Mouse (Mus musculus) embryonic facial prominence, embryonic 15.5 days (tissue): ENCODE data around the gene Psme1. TPM values are rescaled to one million over a fixed set of nuclear protein-coding genes. Genes with fewer than 3 reads are reported as not detected.
A peak's percentile ranks its signal among the peaks of the same experiment; 100 is the strongest.

Experiments used
- ATAC-seq: fragments of 200-750 bp; cut with Nextera tagmentation; 2 replicates; pipeline ENCODE4 v1.8.0; 2017; ENCODE audit warnings: low read depth, moderate TSS enrichment; ENCODE audit not compliant: insufficient number of reproducible peaks, low FRiP score, low TSS enrichment
- H3K27ac ChIP-seq: fragments of 300-500 bp; sonication (generic); replicated peaks from 2 replicates; pipeline ENCODE4 v1.5.1; 2015; ENCODE audit warnings: mild to moderate bottlenecking, inconsistent platforms
- H3K27me3 ChIP-seq: fragments of 300-500 bp; sonication (generic); 2 replicates; pipeline ENCODE4 v1.6.1; 2015; ENCODE audit warnings: inconsistent platforms
- H3K36me3 ChIP-seq: fragments of 300-500 bp; sonication (generic); 2 replicates; pipeline ENCODE4 v1.6.1; 2015; ENCODE audit warnings: mild to moderate bottlenecking, inconsistent platforms
- H3K4me1 ChIP-seq: fragments of 300-500 bp; sonication (generic); 2 replicates; pipeline ENCODE4 v1.6.1; 2015; ENCODE audit warnings: inconsistent platforms
- H3K4me2 ChIP-seq: fragments of 300-500 bp; sonication (generic); replicated peaks from 2 replicates; pipeline ENCODE4 v1.6.1; 2015; ENCODE audit warnings: mild to moderate bottlenecking, inconsistent platforms
- H3K4me3 ChIP-seq: fragments of 300-500 bp; sonication (generic); replicated peaks from 2 replicates; pipeline ENCODE4 v1.5.1; 2015; ENCODE audit warnings: mild to moderate bottlenecking, inconsistent platforms
- H3K9ac ChIP-seq: fragments of 300-500 bp; sonication (generic); 2 replicates; pipeline ENCODE4 v1.6.1; 2015; ENCODE audit warnings: inconsistent platforms
- H3K9me3 ChIP-seq: fragments of 300-500 bp; sonication (generic); replicated peaks from 2 replicates; pipeline ENCODE4 v1.6.1; 2016; ENCODE audit warnings: inconsistent platforms
- WGBS: fragments of 180-500 bp; shearing (Covaris S2); methylation state at CpG from one replicate; pipeline ENCODE4 v1.1.7; 2015; 5-methylcytosine and 5-hydroxymethylcytosine counted together
- polyA plus RNA-seq: library from polyadenylated mRNA; unstranded; fragments of >200 nt; fragmentation: Nextera tagmentation; extraction: Ambion mirVana; gene quantifications from 2 replicates; pipeline ENCODE4 v1.2.1, GENCODE M21; 2015

Psme1 gene
- polyA plus RNA-seq, 1 experiment from 2014 or later = 134 TPM

DNA sequence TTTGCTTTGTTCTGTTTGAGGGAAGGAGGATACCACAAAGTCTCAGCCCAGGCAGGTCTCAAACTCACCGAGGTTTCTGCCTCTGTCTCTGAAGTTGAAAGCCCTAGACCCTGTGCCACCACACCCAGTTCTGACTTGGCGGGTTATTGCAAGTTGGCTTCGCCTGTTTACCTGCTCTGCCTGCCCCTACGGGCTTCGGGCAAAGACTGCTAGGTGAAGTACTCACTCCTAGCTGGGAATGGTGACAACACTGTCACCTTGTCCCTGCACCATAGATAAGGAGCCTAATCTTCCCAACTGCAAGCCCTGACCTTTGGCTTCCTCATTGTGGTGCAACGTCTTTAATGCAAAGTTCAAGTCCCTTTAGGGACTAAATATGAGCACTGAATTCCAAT is 7.6 kb downstream of the Psme1 start:
- H3K4me3 ChIP-seq = peak overlapping the region; percentile 55
- no peaks in the 10 kb centered on the region for H3K27me3 ChIP-seq
- no peak for ATAC-seq

DNA sequence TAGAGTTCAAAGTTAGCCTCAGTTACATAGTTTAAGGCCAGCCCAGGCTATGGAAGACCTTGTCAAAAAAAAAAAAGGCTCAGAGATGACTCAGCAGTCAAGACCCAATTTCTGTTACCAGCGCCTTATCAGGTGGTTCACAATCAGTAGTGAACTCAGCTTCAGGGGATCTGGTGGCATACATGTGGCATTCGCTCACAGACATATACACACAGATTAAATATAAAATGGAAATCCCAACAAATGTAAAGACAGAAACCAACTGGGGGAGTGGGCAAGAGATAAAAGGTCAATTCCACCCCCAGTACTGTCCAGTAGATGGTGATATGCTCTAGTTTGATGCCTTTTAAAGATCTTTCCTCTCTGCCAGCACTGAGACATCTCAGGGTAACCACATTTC is 8.2 kb downstream of the Psme1 start:
- Histone ChIP-seq H3K4me2 (no peak overlapping the region), H3K9ac (no peak overlapping the region), H3K36me3 (peaks cover 17% of the 10 kb centered on the region), H3K27me3 (no peaks in the 10 kb centered on the region), H3K4me1 (peaks cover 15% of the 10 kb centered on the region), H3K9me3 (no peaks in the 10 kb centered on the region), H3K27ac (no peak overlapping the region), H3K4me3 (no peak overlapping the region)
- ATAC-seq = no peak
- 90% methylated on average over 2 of the region's 2 CpGs for WGBS

More for the DNA sequence above, 7.6 kb downstream of the Psme1 start:
- Histone ChIP-seq H3K4me2 (peak overlapping the region; percentile 88), H3K36me3 (peaks cover 23% of the 10 kb centered on the region), H3K27ac (no peak overlapping the region; the same call in 1 of the 2 replicates), H3K9ac (no peak overlapping the region), H3K9me3 (no peaks in the 10 kb centered on the region), H3K4me1 (peaks cover 15% of the 10 kb centered on the region)
- 54% methylated on average over 6 of the region's 6 CpGs for WGBS

DNA sequence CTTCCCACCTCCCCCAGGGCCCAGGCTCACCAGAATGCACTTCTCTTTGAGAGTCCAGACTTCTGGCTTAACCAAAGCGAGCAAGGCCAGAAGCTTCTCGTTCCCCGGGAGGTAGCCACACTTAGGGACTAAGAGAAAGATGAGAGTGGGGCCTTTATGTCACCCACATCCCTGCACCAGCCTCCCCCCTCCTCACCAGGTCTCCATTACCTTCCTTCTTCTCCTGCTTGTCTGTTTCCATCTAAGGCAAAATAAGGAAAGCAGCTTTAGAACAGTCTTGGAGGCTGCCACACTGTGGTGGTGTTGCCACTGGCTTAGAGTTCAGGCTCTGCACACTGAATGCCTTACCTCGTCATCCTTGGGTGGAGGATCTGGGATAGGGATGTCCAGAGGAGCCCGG is 11.3 kb downstream of the Psme1 start:
- H3K9ac ChIP-seq = no peak overlapping the region
- H3K4me2 ChIP-seq = no peak overlapping the region
- H3K36me3 ChIP-seq = peaks cover 15% of the 10 kb centered on the region
- H3K4me3 ChIP-seq = no peak overlapping the region
- WGBS = 88% methylated on average over 5 of the region's 5 CpGs
- ATAC-seq = no peak
- H3K27ac ChIP-seq = no peak overlapping the region
- H3K9me3 ChIP-seq = no peaks in the 10 kb centered on the region
- H3K27me3 ChIP-seq = no peaks in the 10 kb centered on the region
- H3K4me1 ChIP-seq = peaks cover 26% of the 10 kb centered on the region

DNA sequence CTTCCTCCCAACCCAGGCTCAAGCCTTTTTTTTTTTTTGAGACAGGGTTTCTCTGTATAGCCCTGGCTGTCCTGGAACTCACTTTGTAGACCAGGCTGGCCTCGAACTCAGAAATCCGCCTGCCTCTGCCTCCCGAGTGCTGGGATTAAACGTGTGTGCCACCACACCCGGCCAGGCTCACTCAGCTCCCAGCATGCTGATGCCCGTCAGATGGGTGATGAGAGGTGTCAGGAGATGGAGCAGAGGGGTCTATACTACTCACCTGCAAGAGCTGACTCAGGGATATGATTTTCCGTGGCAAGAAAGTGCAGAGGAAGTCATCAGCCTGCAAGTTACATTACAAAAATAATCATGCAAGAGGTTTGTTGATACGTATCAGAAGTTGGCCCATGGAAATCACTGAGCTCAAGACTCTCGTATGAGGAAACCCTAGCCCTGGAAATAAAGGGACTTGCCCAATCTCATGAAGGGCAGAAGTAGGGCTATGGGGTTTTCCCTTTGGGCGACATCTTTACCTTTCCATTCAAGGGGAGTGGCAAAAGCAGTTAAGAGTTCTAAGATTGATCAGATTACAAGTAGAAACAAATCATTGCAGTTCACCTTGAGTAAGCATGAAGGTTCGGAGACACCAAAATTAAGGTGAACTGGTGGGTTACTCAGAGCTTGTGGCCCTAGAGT is 12.0 kb downstream of the Psme1 start:
- Histone ChIP-seq H3K4me2 (peak overlapping the region; percentile 93), H3K27me3 (no peaks in the 10 kb centered on the region), H3K27ac (peak overlapping the region; percentile 77), H3K4me1 (peaks cover 22% of the 10 kb centered on the region), H3K9me3 (no peaks in the 10 kb centered on the region), H3K36me3 (peaks cover 22% of the 10 kb centered on the region), H3K4me3 (peak overlapping the region; percentile 98), H3K9ac (peak overlapping the region; percentile 43)
- 78% methylated on average over 11 of the region's 11 CpGs for WGBS
- no peak for ATAC-seq

DNA sequence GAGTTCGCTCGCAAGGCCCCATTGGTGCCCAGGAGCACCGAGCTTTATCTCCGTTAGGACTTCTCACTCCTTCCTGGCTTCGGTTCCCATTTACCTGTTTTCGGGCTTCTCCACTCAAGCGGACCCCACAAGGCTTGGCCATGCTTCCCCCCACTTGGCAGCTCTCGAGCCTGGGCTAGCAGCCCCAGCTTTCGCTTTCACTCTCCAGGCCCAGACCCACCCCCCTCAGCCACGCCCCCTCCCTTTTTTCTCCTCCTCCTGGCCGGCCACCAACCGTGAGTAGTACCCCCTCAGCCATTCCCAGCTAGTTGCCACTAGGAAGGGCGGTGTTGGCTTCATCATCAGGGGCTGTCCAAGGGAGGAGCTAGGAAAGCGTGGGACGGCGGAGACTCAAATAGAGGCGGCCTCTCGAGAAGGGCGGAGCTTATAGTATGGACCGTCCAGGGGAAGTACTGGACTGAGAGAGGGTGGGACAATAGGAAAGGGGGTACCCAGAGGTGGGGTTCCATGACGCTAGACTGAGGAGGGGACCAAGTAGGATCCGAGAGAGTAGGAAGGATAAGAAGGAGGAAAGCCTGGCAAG is 12.9 kb downstream of the Psme1 start, which contains the start of gene Psme2:
Gene Psme2 (minus strand): TSS at position 366 of the 583 bp plus-strand sequence.
- peak; percentile 96 for ATAC-seq
- WGBS = under 1% methylated on average over 22 of the region's 22 CpGs
- peak within 1 kb of the TSS; percentile 98 for H3K4me3 ChIP-seq

DNA sequence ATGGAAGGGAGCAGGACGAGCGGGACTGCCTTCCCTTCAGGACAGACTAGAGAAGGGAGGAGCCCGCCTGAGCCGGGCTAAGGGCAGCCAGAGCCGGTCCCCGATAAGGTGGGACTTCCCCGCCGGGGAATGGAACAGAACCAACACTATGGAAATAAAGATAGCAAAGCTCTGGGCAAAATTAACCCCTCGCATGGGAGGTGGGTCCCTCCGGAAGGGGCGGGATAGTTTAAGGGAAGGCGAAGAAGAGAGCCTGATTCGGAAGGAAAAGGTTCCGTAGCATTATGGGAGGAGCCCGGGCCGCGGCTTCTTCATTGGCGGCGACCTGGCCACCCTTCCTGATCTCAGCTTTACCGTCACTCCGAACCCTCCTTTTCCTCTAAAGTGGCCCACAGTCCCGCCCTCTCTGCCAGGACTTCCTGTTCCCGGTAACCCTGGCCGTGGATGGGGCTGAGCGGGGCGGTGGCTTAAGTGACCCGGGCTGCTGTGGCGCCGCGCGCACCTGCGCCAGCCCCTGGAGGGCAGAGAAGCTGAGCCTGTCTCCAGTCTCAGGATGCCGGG is 13.5 kb downstream of the Psme1 start, which contains the start of gene Rnf31:
Gene Rnf31 (plus strand): TSS at position 378 of the 561 bp plus-strand sequence.
- Histone ChIP-seq H3K9me3 (no peaks in the 10 kb centered on the region), H3K27me3 (no peaks in the 10 kb centered on the region), H3K4me1 (peaks cover 19% of the 10 kb centered on the region), H3K4me3 (peak within 1 kb of the TSS; percentile 98), H3K36me3 (peaks cover 37% of the 10 kb centered on the region), H3K9ac (peak within 1 kb of the TSS; percentile 94), H3K27ac (peak within 1 kb of the TSS; percentile 97), H3K4me2 (peak within 1 kb of the TSS; percentile 93)
- ATAC-seq = peak; percentile 89
- WGBS = 0% methylated on average over 33 of the region's 33 CpGs

More for the DNA sequence above, 12.9 kb downstream of the Psme1 start, which contains the start of gene Psme2:
- H3K36me3 ChIP-seq = peaks cover 31% of the 10 kb centered on the region
- no peaks in the 10 kb centered on the region for H3K27me3 ChIP-seq
- H3K27ac ChIP-seq = peak within 1 kb of the TSS; percentile 97
- H3K4me2 ChIP-seq = peak within 1 kb of the TSS; percentile 93
- peaks cover 19% of the 10 kb centered on the region for H3K4me1 ChIP-seq
- H3K9me3 ChIP-seq = no peaks in the 10 kb centered on the region
- peak within 1 kb of the TSS; percentile 94 for H3K9ac ChIP-seq

DNA sequence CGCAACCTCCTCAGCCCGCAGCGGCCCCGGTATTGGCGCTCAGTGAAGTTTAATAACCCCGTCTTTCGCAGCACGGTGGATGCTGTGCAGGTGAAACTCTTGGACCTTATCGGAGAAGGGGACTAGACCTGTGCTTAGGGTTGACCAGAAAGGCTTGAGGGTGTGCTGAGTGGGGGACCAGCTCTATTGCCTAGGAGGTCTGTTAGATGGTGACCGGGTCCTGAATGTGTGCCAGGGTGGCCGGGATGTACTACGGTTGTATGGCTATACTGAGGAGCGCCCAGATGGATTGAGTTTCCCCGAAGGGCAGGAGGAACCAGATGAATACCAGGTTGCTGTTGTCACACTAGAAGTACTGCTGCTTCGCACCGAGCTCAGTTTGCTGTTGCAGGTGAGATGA is 14.3 kb downstream of the Psme1 start:
- 2% methylated on average over 16 of the region's 16 CpGs for WGBS
- peak overlapping the region; percentile 94 for H3K9ac ChIP-seq
- H3K4me3 ChIP-seq = peak overlapping the region; percentile 98
- no peaks in the 10 kb centered on the region for H3K9me3 ChIP-seq
- peaks cover 42% of the 10 kb centered on the region for H3K36me3 ChIP-seq
- peaks cover 19% of the 10 kb centered on the region for H3K4me1 ChIP-seq
- H3K27ac ChIP-seq = peak overlapping the region; percentile 97
- ATAC-seq = no peak
- H3K27me3 ChIP-seq = no peaks in the 10 kb centered on the region
- H3K4me2 ChIP-seq = peak overlapping the region; percentile 93

DNA sequence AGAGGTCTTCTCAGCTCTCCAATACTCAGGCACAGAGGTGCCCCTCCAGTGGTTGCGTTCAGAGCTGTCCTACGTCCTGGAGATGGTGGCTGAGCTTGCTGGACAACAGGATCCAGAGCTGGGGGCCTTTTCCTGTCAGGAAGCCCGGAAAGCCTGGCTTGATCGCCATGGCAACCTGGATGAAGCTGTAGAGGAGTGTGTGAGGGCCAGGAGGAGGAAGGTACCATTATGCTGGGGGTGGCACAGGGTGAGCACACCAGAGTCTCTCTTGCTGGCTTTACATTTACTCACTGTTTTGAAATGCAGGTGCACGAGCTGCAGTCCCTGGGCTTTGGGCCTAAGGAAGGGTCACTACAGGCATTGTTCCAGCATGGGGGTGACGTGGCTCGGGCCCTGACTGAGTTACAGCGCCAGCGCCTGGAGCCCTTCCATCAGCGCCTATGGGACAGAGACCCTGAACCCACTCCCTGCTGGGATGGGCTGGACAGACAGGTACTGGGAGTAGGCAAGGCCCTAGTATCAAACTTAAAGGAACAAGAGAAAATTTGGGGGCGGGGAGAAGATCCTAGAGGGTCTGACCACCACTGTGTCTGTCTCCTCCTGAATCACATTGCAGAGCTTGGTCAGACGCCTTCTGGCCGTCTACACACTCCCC is 18.2 kb downstream of the Psme1 start:
- Histone ChIP-seq H3K36me3 (peaks cover 67% of the 10 kb centered on the region), H3K4me2 (no peak overlapping the region), H3K27me3 (no peaks in the 10 kb centered on the region), H3K9me3 (no peaks in the 10 kb centered on the region), H3K4me3 (no peak overlapping the region), H3K9ac (no peak overlapping the region), H3K27ac (no peak overlapping the region), H3K4me1 (peaks cover 12% of the 10 kb centered on the region)
- ATAC-seq = no peak
- WGBS = 81% methylated on average over 13 of the region's 13 CpGs

DNA sequence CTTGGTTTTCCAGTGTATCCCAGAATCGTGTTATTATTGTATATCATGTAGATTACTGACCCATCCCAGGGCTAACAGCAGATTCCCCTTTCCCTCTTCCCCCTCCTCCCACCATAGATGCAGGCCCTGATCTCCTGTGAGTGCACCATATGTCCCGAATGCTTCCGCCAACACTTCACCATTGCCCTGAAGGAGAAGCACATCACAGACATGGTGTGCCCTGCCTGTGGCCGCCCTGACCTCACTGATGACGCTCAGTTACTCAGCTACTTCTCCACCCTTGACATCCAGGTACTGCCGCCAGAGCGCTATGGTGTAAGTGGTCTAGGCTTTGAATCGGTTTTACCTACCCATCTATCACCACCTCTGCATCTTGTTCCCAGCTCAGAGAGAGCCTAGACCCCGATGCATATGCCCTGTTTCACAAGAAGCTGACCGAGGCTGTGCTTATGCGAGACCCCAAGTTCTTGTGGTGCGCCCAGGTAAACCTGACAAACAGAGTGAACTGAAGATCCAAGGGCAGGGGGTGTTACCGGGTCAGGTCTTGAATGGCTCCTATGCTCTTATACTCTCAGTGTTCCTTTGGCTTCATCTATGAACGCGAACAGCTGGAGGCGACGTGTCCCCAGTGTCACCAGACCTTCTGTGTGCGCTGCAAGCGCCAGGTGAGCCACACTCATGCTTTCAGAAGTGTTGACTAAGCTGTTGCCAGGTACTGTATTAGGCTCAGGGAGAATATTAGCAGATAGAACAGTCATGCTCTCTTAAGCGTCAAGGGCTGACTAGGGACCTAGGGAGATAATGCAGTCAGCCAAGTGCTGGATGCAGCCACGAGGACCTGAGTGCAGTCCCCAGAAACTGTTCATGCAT is 20.8 kb downstream of the Psme1 start:
- H3K9ac ChIP-seq = no peak overlapping the region

DNA sequence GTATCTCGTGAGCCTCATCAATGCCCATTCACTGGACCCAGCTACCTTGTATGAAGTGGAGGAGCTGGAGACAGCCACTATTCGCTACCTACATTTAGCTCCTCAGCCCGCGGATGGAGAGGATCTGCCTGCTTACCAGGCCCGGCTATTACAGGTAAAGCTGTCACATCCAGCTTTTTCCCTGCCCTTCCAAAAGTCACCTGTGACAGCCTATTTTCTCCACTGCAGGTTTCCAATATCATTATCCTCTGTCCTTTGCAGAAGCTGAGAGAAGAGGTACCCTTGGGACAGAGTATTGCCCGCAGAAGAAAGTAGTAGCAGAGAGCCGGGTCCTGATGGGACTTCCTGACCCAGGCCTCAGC is 25.3 kb downstream of the Psme1 start, which contains the start of gene Irf9:
Gene Irf9 (plus strand): TSS at position 301 of the 362 bp plus-strand sequence.
- WGBS = 80% methylated on average over 7 of the region's 7 CpGs
- H3K27ac ChIP-seq = peak within 1 kb of the TSS; percentile 63
- peaks cover 75% of the 10 kb centered on the region for H3K36me3 ChIP-seq

More for the DNA sequence above, 20.8 kb downstream of the Psme1 start:
- Histone ChIP-seq H3K27ac (no peak overlapping the region), H3K4me3 (no peak overlapping the region), H3K27me3 (no peaks in the 10 kb centered on the region), H3K4me2 (no peak overlapping the region), H3K36me3 (peaks cover 86% of the 10 kb centered on the region), H3K4me1 (peaks cover 7% of the 10 kb centered on the region), H3K9me3 (no peaks in the 10 kb centered on the region)
- ATAC-seq = no peak
- WGBS = 93% methylated on average over 21 of the region's 21 CpGs

More for the DNA sequence above, 25.3 kb downstream of the Psme1 start, which contains the start of gene Irf9:
- no peaks in the 10 kb centered on the region for H3K9me3 ChIP-seq
- H3K9ac ChIP-seq = peak within 1 kb of the TSS; percentile 2; the same call in 1 of the 2 replicates
- no peak for ATAC-seq
- H3K4me1 ChIP-seq = peaks cover 19% of the 10 kb centered on the region
- H3K4me3 ChIP-seq = peak within 1 kb of the TSS; percentile 39
- H3K4me2 ChIP-seq = peak within 1 kb of the TSS; percentile 45
- no peaks in the 10 kb centered on the region for H3K27me3 ChIP-seq
